Mouse (Mus musculus) lung, postnatal 36 days (tissue): ENCODE measurements around the gene S100a14.

ENCODE experiments used
- DNase-seq: peaks from one replicate; pipeline ENCODE4 v3.0.0; 2022; ENCODE audit warnings: mixed read lengths

The S100a14 gene

DNA sequence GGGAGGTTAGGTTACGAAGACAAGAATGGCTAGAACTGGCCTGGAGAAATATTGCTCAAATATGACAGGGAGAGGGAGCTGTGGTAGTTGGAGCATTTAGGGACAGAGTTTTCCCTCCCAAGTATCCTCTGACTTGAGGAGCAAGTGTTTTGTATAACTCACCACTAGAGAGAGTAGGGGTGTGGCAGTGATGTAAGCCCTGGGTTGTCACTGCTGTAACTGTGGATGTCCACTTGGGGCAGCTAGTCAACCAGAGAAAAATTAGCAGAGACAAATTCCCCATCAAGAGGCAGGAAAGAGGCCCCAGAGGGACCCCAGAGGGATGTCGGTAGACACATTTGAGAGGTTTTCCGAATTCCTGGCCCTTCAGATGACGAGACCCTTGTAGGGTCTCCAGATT, 1.2 kb upstream of the S100a14 start:
- DNase-seq, result peak; percentile 88

- no peak for DNase-seq
These were observed 580 bp upstream of the S100a14 start for GRCm38 (mm10) chr3:90526076-90526475.

DNA sequence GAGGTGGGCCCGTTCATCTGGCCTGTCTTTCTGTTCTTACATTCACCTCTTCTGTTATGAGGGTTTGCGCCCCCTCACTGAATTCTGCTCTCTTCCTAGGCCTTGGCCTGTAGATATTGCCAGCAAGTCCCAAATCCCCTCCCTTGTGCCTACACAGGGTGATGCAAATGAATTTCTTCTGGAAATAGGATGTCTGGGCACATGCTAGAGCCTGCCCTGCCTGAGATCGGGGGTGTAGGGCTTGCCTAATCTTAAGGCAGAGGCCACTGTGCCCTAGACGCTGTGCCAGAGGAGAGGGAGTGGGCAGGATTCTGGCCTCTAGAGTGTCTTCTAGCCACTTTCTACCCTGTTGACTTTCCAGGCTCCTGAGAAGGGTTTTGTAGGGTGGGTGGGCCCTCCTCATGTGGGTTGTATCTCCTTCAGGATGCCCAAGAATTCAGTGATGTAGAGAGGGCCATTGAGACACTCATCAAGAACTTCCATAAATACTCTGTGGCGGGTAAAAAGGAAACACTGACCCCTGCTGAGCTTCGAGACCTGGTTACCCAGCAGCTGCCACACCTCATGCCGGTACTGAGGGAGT, 726 bp downstream of the S100a14 start:
- no peak for DNase-seq

- DNase-seq, result no peak
These were observed 5.1 kb downstream of the S100a14 start for GRCm38 (mm10) chr3:90531713-90532112.

DNA sequence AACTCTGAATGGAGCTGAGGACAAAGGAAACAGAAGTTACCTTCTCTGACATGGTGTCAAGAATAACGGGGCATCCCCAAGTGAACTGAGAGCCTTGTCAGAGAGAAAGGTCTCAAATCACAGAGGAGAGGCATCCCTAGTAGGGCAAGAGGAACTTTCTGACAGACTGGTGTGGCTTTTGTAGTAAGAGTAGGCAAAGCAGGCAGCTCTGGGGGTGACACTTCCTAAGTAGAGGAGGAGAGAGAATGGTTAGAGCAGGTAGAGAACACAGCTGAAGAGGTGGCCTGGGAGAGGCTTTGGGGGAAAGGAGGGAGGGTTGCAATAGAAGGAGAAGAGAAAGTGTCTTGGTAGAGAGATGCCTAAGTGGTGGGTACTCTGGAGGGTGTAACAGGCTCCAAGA, 8.8 kb downstream of the S100a14 start:
- no peak for DNase-seq

DNA sequence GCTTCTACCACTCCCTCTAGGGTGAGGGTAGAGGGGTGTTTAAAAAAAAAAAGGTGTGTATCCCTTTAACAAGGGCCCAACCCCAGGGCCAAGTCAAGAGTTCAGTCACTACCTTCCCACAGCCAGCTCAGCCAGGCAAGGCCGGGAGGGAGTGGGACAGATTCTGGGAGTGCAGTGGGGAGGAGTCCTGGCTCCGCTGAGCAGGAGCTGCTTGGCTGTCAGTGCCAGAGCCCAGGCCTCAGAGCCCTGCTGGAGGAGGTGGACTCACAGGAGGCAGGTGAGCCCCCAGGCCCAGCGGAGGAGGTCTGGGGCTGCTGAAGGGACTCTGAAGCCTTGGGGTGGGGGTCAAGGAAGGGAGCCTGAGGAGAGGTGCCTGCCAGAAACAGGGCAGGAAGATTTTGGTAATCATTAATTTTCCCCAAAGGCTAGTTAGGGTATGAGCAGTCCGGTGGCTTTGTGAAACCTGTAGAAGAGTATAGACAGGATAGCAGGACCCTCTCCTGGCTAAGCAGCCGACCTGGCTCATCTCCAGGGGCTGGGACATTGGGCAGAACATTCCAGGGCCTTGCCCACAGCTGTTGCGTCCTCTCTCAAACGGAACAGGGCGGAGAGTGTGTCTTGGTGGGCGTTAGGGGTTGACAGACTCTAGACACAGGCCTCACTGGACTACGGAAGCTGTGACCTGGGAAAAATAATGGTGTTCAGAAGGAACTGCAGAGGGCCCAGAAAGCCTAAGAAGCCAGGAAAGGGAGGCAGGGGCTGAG, 10.7 kb downstream of the S100a14 start, which contains the start of gene S100a16:
TSS of gene S100a16 (plus strand) at position 114 of the 764 bp plus-strand sequence.
- DNase-seq, result peak; percentile 85

DNA sequence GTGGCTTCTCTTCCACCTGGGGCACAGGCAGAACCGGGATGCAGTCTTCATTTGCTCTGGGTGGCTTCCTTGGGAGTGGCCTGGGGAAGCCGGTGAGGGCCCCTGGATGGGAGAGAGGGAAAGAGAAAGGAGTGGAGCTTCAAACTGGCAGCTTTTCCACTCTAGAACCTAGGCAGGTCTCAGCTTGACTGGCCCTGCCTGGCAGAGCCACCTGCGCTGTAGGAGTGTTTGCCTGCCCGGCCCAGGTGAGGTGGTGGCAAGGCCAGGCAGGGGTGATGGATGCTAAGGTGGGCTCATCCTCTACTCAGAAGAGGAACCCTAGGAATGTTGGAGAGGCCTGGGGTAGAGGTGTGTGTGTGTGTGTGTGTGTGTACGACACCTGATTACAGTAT, 11.2 kb downstream of the S100a14 start:
- DNase-seq, result no peak

DNA sequence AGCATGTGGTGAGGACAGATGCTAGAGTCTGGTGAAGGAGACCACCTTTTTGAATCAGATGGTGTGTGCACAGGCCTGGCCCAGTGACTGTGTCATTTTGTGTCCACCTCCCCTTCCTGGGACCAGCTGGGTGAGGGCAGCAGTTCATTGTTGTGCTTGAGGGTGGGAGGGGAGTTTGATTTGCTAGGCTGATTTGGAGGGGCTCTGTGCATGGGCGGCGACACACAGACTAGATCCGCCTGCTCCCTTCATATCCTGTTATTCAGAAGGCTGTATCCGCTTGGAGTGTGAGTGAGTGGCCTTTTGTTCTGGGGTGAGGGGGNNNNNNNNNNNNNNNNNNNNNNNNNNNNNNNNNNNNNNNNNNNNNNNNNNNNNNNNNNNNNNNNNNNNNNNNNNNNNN, 14.2 kb downstream of the S100a14 start:
- peak; percentile 83 for DNase-seq

DNA sequence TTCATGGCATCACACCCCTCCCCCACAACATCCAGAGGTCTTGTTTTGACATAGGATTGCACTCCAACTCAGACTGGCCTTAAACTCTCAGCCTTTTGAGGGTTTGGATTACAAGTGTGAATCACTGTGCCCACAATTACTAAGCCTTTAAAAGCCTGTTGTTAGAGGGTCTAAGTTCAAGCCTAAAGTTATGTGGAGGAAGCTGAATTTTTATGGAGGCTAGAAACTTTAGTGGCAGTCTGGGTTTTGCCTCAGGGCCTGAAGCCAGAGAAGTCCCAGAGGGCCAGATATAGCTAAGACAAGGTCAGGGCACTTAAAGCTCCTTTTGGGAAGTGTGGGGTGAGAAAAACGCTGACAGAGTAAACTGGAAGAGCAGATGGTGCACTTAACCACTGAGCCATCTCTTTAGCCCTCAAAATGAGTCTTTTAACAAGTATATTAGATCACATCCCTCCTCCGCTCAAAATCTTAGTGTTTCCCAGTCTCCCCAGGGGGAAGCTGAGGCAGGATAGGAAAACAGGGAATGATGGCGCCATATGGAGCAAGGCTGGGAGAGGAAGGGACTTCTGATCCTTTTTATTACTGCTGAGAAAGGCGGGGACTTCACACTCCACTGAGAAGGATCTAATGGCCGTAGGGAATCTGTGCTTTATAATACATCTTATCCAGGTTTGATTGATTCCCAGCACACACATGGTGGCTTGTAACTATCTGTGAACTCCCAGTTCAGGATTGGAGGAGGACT, 23.2 kb downstream of the S100a14 start:
- DNase-seq, result no peak

DNA sequence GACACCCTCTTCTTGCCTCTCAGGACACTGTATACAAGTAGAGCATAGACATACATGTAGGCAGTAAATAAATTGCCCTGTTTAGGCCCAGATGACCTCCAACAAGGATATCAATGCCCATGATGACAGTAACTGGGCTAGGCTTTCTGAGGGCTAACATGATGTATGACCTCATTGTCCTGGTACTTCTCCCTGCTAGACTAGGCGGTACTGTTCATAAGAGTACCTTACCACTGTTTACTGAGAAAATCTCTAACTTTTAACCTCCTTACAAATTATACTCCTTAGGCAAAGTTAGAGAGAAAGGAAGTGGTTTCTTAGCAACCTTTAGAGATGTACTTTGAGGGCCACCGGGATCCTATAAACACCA, 23.8 kb downstream of the S100a14 start:
- DNase-seq, result no peak

DNA sequence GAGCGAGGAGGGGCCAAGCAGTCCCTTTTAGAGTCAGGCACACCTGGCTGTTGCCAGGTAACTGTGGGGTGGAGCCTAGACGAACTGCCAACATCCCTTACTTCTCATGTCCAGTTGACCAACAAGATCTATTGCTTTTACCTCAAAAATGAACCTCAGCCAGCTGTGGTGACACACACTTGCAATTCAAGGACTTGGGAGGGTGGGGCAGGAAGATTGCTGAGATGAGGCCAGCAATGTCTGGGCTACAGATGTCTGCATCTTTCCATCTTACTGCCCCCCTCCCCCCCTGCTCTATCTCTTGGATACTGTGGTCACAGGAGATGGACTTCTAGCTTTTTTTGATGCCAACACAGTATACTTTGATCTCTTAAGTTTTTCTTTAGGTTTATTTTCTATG, 25.6 kb downstream of the S100a14 start:
- no peak for DNase-seq

DNA sequence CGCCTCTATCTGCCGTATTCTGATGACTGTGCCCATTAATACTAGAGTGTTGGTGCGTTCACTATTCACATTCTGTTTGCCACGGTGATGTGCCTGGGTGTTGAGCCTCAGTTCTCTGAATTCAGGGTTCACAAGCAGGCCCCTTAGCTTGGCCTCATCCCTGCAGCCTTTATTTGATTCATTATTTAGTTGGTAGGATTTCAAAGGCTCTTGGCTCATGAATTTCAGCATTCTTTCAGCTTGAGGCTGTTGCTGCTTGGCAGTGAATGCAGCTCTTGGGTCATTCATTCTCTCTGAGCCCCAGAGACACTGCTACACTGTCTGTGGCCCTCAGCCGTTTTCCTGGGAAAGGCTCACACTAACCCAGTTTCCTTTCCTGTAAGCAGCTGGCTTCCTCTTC, 29.3 kb downstream of the S100a14 start:
- no peak for DNase-seq

DNA sequence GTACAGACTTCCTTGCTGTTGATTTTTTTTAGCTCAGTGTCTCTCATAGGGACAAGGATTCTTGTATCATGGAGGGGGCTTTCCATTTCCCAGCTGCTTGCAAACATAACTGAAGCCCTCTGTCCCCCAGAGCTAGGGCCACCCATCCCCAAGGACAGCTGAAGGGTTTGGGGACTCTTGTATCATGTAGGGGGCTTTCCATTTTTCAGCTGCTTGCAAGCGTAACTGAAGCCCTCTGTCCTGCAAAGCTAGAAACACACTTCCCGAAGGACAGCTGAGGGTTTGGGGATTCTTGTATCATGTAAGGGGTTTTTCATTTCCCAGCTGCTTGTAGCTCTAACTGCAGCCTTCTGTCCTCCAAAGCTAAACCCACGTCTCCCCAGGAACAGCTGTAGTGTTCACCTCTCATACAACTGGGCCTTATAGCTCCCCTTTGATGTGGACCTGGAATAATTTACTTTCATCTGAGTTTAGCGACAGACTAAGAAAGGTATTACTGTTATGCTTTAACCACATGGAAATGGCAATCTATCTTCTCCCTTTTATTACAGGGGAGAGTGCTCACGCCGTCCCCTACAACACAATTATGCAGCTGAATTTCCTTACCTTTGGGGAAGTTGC, 33.5 kb downstream of the S100a14 start, which contains the start of gene S100a3:
TSS of gene S100a3 (plus strand) at position 571 of the 621 bp plus-strand sequence.
- DNase-seq, result no peak

DNA sequence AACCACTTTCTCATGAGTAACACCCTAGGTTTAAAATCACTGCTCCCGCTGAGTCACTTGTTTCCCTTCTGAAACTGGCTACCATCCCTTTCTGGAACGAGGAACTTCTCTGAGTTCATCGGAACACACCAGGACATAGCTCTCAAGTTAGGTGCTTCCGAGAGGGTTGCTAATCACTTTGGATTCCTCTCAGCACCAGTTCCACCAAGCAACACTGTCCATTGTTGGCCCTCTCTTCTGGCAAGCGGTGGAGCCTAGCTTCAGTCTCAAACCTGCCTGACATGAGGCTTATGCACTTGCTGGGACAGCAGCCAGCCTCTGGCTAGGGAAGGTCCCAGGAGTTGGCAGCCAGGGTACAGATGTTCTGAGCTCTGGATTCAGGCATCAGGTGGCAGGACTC, 48.0 kb downstream of the S100a14 start:
- no peak for DNase-seq

DNA sequence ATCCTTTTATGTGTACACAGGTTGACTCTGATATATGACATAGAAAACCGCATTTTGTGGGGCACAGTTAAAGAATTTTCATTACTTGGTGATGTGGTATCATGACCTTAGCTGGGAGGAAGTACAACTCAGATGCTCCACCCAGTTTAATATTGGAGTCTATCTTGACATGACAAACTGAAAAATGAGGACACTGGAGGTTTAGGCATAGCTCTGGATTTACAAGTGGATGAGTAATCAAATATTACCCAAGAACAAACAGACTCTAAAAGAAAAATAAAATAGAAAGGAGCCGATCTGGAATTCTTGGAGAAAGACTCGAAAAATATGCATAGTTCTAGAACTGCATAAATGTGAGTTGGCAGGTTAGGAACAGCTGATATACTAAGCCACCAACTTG, 48.7 kb downstream of the S100a14 start:
- DNase-seq, result no peak

GRCm38 (mm10) chr3:90576351-90577001, 49.8 kb downstream of the S100a14 start:
- DNase-seq, result no peak
